Mouse (Mus musculus) activated CD4-positive, CD25-positive, alpha-beta regulatory T cell, adult 4 months (primary cell): Measurements from ENCODE around the gene Plekhn1. TPM values are rescaled to one million over a fixed set of nuclear protein-coding genes. Genes with fewer than 3 reads are reported as not detected.

Experiments
- ATAC-seq: one replicate; pipeline ENCODE4 v1.8.0; 2017
- polyA plus RNA-seq, 2 experiments: library from polyadenylated mRNA; unstranded; fragments of 100-300 nt; shearing (Covaris generic); gene quantifications; one replicate each; pipeline ENCODE4 v1.2.1; 2017

Gene Plekhn1
- 1 to 10 TPM; 5.8 to 6.1 TPM for polyA plus RNA-seq

GRCm38 (mm10) chr4:156234701-156235213, at the start of gene Plekhn1:
Plekhn1 (minus strand) TSS chr4:156234857.
- peak; percentile 28 for ATAC-seq

- peak; percentile 84 for ATAC-seq
Measured at GRCm38 (mm10) chr4:156255078-156255839, 20.6 kb upstream of the Plekhn1 start, which contains the start of gene Samd11. Samd11 (minus strand) TSS chr4:156255657.

- peak; percentile 32 for ATAC-seq
Measured at GRCm38 (mm10) chr4:156254361-156255077, 19.9 kb upstream of the Plekhn1 start.

GRCm38 (mm10) chr4:156253043-156253442, 18.4 kb upstream of the Plekhn1 start:
- no peak for ATAC-seq

- no peak for ATAC-seq
Measured at GRCm38 (mm10) chr4:156252619-156253018, 18.0 kb upstream of the Plekhn1 start.

GRCm38 (mm10) chr4:156252140-156252539, 17.5 kb upstream of the Plekhn1 start:
- ATAC-seq: no peak

GRCm38 (mm10) chr4:156251081-156251480, 16.4 kb upstream of the Plekhn1 start:
- no peak for ATAC-seq

- no peak for ATAC-seq
Measured at GRCm38 (mm10) chr4:156249567-156249966, 14.9 kb upstream of the Plekhn1 start.

GRCm38 (mm10) chr4:156236651-156237447, 2.2 kb upstream of the Plekhn1 start:
- no peak for ATAC-seq

- ATAC-seq: peak; percentile 86
Measured at GRCm38 (mm10) chr4:156235808-156236533, 1.3 kb upstream of the Plekhn1 start, which contains the start of gene Noc2l. Noc2l (plus strand) TSS chr4:156236010.

- ATAC-seq: peak; percentile 21
Measured at GRCm38 (mm10) chr4:156235360-156235770, 708 bp upstream of the Plekhn1 start.

- no peak for ATAC-seq
Measured at GRCm38 (mm10) chr4:156234021-156234501, 596 bp downstream of the Plekhn1 start.

GRCm38 (mm10) chr4:156228393-156229024, 6.1 kb downstream of the Plekhn1 start:
- no peak for ATAC-seq

GRCm38 (mm10) chr4:156227752-156228392, 6.8 kb downstream of the Plekhn1 start:
- no peak for ATAC-seq

GRCm38 (mm10) chr4:156224276-156224675, 10.4 kb downstream of the Plekhn1 start:
- no peak for ATAC-seq

- ATAC-seq: no peak
Measured at GRCm38 (mm10) chr4:156219936-156220335, 14.7 kb downstream of the Plekhn1 start.

- ATAC-seq: no peak
Measured at GRCm38 (mm10) chr4:156217838-156218237, 16.8 kb downstream of the Plekhn1 start.

GRCm38 (mm10) chr4:156217022-156217669, 17.5 kb downstream of the Plekhn1 start:
- no peak for ATAC-seq

GRCm38 (mm10) chr4:156216196-156216595, 18.5 kb downstream of the Plekhn1 start:
- no peak for ATAC-seq

GRCm38 (mm10) chr4:156215649-156216048, 19.0 kb downstream of the Plekhn1 start, which contains the start of gene Perm1:
Perm1 (plus strand) TSS chr4:156215868.
- ATAC-seq: no peak
